Mouse (Mus musculus) erythroblast, embryonic 14.5 days (primary cell): ENCODE results near the gene Gtpbp4. TPM values are rescaled to one million over a fixed set of nuclear protein-coding genes. Genes with fewer than 3 reads are reported as not detected.
"Not testable (repeated sequence)": the region's sequence is repeated elsewhere in the genome, so short reads cannot be mapped to it uniquely, and the experiment has no call there.

Source experiments
- H3K27me3 ChIP-seq: 2 replicates; pipeline ENCODE4 v1.6.1; 2012; ENCODE audit warnings: inconsistent platforms; ENCODE audit not compliant: control insufficient read depth
- H3K36me3 ChIP-seq: 2 replicates; pipeline ENCODE4 v1.6.1; 2012; ENCODE audit warnings: mild to moderate bottlenecking, inconsistent platforms; ENCODE audit not compliant: control insufficient read depth
- H3K4me1 ChIP-seq: 2 replicates; pipeline ENCODE4 v1.6.1; 2012; ENCODE audit warnings: inconsistent platforms; ENCODE audit not compliant: control insufficient read depth
- H3K4me3 ChIP-seq: replicated peaks from 2 replicates; pipeline ENCODE3; 2012; ENCODE audit warnings: moderate library complexity, mild to moderate bottlenecking, inconsistent platforms
- H3K9me3 ChIP-seq: 2 replicates; pipeline ENCODE4 v1.6.1; 2012; ENCODE audit warnings: low read length, inconsistent platforms, mixed read lengths; ENCODE audit not compliant: control insufficient read depth
- GATA1 ChIP-seq: IDR thresholded peaks from 2 replicates; pipeline ENCODE4 v1.6.1; 2012; ENCODE audit warnings: low read length, inconsistent platforms, mixed read lengths
- TAL1 ChIP-seq: IDR thresholded peaks from 3 replicates; pipeline ENCODE4 v1.6.1; 2012; ENCODE audit warnings: low read length, inconsistent platforms, mixed read lengths
- polyA plus RNA-seq: library from polyadenylated mRNA; stranded (reverse); fragments of >175 nt; gene quantifications from 2 replicates; pipeline ENCODE4 v1.2.3, GENCODE M21; 2012

Gtpbp4 gene
- polyA plus RNA-seq, 1 experiment, result 0.17 TPM

- Histone ChIP-seq H3K4me1 (peaks cover 71% of the 10 kb centered on the region), H3K4me3 (no peak overlapping the region), H3K27me3 (no peaks in the 10 kb centered on the region), H3K9me3 (peaks cover 3% of the 10 kb centered on the region; the same call in 1 of the 2 replicates), H3K36me3 (no peaks in the 10 kb centered on the region; the same call in 1 of the 2 replicates)
- TF ChIP-seq TAL1 (no peak), GATA1 (no peak)
Observed at GRCm38 (mm10) chr13:9019713-9020112, 23.8 kb upstream of the Gtpbp4 start.

GRCm38 (mm10) chr13:9018974-9019587 lies 23.2 kb upstream of the Gtpbp4 start:
- H3K4me3 ChIP-seq, result peak overlapping the region; percentile 26
- TF ChIP-seq TAL1 (no peak), GATA1 (peak; percentile 50)
- no peaks in the 10 kb centered on the region; the same call in 1 of the 2 replicates for H3K36me3 ChIP-seq
- peaks cover 3% of the 10 kb centered on the region; the same call in 1 of the 2 replicates for H3K9me3 ChIP-seq
- peaks cover 77% of the 10 kb centered on the region for H3K4me1 ChIP-seq
- H3K27me3 ChIP-seq, result no peaks in the 10 kb centered on the region

GRCm38 (mm10) chr13:9017190-9017589 lies 21.3 kb upstream of the Gtpbp4 start:
- TF ChIP-seq TAL1, result no peak
- no peak for TF ChIP-seq GATA1
- Histone ChIP-seq H3K27me3 (no peaks in the 10 kb centered on the region), H3K4me3 (no peak overlapping the region), H3K36me3 (no peaks in the 10 kb centered on the region; the same call in 1 of the 2 replicates), H3K4me1 (peaks cover 70% of the 10 kb centered on the region), H3K9me3 (peaks cover 3% of the 10 kb centered on the region; the same call in 1 of the 2 replicates)

DNA sequence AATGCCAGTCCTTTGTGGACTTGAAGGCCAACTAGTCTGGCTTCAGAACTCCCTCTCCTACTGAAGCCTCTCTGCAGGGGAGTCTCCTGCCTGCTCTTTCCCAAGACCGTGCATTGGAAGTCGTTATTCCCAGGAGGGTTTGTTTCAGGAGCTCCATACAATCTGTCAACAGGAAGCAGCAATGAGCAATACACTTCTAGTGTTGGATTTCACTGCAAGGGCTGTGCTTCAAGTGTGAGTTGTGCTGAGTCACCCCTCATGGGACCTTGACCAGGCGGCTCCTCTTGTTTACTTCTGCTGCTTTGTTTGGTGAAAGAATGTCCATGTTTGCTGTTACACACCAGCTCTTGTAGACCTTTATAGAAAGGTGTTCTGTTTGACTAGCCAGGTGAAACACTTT lies 18.5 kb upstream of the Gtpbp4 start:
- H3K4me3 ChIP-seq, result no peak overlapping the region
- H3K36me3 ChIP-seq, result no peaks in the 10 kb centered on the region; the same call in 1 of the 2 replicates
- H3K9me3 ChIP-seq, result peaks cover 3% of the 10 kb centered on the region; the same call in 1 of the 2 replicates
- H3K27me3 ChIP-seq, result no peaks in the 10 kb centered on the region
- no peak for TF ChIP-seq GATA1
- no peak for TF ChIP-seq TAL1
- peaks cover 49% of the 10 kb centered on the region for H3K4me1 ChIP-seq

DNA sequence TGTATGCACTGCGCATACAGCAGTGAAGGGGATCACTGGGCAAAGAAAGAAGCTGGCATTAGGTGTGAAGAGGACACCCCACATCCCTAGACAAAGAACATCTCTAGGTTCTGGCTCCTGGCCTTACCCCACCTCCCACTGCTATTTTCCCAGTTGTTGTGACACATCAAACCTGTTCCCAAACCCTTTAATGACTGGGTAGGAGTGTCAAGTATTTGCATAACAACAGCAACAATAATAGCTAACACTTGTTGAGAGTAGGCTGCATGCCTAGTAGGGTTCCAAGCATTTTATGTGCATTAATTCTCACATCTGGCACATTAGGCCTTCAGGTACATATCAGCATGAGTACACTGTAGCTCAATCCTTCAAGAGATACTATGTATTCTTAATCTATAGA lies 17.6 kb upstream of the Gtpbp4 start:
- TF ChIP-seq GATA1, result no peak
- no peak for TF ChIP-seq TAL1
- Histone ChIP-seq H3K9me3 (peaks cover 3% of the 10 kb centered on the region; the same call in 1 of the 2 replicates), H3K4me3 (no peak overlapping the region), H3K36me3 (no peaks in the 10 kb centered on the region; the same call in 1 of the 2 replicates), H3K4me1 (peaks cover 40% of the 10 kb centered on the region), H3K27me3 (no peaks in the 10 kb centered on the region)

DNA sequence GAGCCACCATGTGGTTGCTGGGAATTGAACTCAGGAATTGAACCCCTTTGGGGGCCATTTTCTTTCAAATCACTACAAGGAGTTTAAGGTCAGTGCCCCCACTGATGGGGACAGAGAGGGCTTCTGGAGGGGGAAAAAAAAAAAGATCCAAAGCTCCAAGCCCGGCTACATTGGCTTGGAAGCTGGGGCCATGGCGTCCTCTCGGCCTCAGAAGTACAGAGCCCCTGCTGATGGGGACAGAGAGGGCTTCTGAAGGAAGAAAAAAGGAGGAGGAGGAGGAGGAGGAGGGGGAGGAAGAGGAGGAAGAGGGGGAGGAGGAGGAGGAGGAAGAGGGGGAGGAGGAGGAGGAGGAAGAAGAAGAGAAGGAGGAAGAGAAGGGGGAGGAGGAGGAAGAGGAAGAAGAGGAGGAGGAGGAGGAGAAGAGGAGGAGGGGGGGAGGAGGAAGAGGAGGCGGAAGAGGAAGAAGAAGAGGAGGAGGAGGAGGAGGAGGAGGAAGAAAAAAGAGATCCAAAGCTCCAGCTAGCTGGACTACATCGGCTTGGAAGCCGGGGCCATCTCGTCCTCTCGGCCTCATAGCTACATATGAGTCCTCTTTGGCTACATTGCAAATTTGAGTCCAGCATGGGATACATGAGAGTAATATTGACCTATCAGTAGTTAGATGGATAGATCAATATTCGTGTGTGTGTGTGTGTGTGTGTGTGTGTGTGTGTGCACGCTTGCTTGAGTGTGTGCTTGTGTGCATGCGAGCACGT lies 15.9 kb upstream of the Gtpbp4 start:
- Histone ChIP-seq H3K9me3 (peaks cover 3% of the 10 kb centered on the region; the same call in 1 of the 2 replicates), H3K36me3 (no peaks in the 10 kb centered on the region; the same call in 1 of the 2 replicates), H3K27me3 (no peaks in the 10 kb centered on the region), H3K4me1 (peaks cover 28% of the 10 kb centered on the region), H3K4me3 (no peak overlapping the region)
- TF ChIP-seq TAL1 (no peak), GATA1 (no peak)

DNA sequence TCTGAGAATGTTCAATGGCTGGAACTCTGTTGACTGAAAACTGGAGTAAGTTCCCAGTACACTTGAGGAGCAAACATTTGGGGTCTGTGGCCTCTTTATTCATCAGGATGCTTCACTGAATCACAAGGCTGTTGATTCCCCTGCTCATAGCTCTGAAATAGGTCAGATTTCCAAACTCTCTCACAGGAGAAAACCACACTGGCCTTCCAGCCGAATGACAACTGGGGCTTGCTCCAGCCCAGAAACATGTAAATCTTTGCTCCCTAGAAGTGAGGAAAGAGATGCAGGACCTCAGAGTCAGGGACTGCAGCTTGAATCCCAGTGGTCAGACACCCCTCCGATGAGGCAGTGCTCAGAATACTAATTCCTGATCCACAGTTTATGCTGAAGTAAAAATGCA lies 7.4 kb upstream of the Gtpbp4 start:
- TF ChIP-seq GATA1 (no peak), TAL1 (no peak)
- H3K27me3 ChIP-seq, result no peaks in the 10 kb centered on the region
- H3K4me3 ChIP-seq, result no peak overlapping the region
- H3K36me3 ChIP-seq, result no peaks in the 10 kb centered on the region
- H3K4me1 ChIP-seq, result peaks cover 30% of the 10 kb centered on the region
- no peaks in the 10 kb centered on the region for H3K9me3 ChIP-seq

- Histone ChIP-seq H3K36me3 (no peaks in the 10 kb centered on the region), H3K4me3 (no peak overlapping the region), H3K4me1 (peaks cover 55% of the 10 kb centered on the region), H3K9me3 (no peaks in the 10 kb centered on the region), H3K27me3 (no peaks in the 10 kb centered on the region)
- no peak for TF ChIP-seq TAL1
- no peak for TF ChIP-seq GATA1
Observed at GRCm38 (mm10) chr13:8999464-8999863, 3.6 kb upstream of the Gtpbp4 start.

GRCm38 (mm10) chr13:8997221-8997620 lies 1.3 kb upstream of the Gtpbp4 start:
- H3K27me3 ChIP-seq, H3K9me3 ChIP-seq, H3K36me3 ChIP-seq: not testable (repeated sequence)
- H3K4me1 ChIP-seq, result peaks cover 61% of the 10 kb centered on the region
- peak overlapping the region; percentile 68 for H3K4me3 ChIP-seq
